Mouse (Mus musculus) MEL (cell line): ENCODE results near the gene Gria1. TPM values are rescaled to one million over a fixed set of nuclear protein-coding genes. Genes with fewer than 3 reads are reported as not detected.

Experiments used
- DNase-seq: peaks from one replicate; pipeline ENCODE4 v3.0.0; 2011; ENCODE audit warnings: low read depth, low spot score
- H3K27ac ChIP-seq: 2 replicates; pipeline ENCODE4 v1.5.1; 2012; ENCODE audit warnings: low read depth, mild to moderate bottlenecking, control low read depth, low read length, moderate library complexity; ENCODE audit not compliant: control insufficient read depth
- H3K27me3 ChIP-seq, 2 experiments: fragments of 150-350 bp in 1 of 2; sonication (generic) in 1 of 2; 2 replicates each; pipeline ENCODE4 v1.6.1; 2012; ENCODE audit warnings: low read length in 2 of 2, mild to moderate bottlenecking in 2 of 2, improper control_type of control experiment in 1 of 2, moderate library complexity in 1 of 2; ENCODE audit not compliant: insufficient read depth in 2 of 2, control insufficient read depth in 1 of 2
- H3K36me3 ChIP-seq, 2 experiments: 2 replicates each; pipeline ENCODE4 v1.6.1; 2012 to 2014; ENCODE audit warnings: low read length in 2 of 2, improper control_type of control experiment in 1 of 2, inconsistent platforms in 1 of 2, mild to moderate bottlenecking in 1 of 2; ENCODE audit not compliant: insufficient read depth in 2 of 2, control insufficient read depth in 1 of 2
- H3K4me1 ChIP-seq, 2 experiments: fragments of 150-350 bp in 1 of 2; sonication (generic) in 1 of 2; 2 replicates each; pipeline ENCODE4 v1.6.1; 2012; ENCODE audit warnings: low read length in 2 of 2, improper control_type of control experiment in 1 of 2, mild to moderate bottlenecking in 1 of 2; ENCODE audit not compliant: insufficient read depth in 2 of 2, control insufficient read depth in 1 of 2
- H3K4me3 ChIP-seq, 2 experiments: fragments of 150-350 bp in 1 of 2; sonication (generic) in 1 of 2; 2 replicates each; pipeline ENCODE4 v1.5.1; 2012; ENCODE audit warnings: low read depth in 2 of 2, low read length in 2 of 2, mild to moderate bottlenecking in 2 of 2, moderate library complexity in 2 of 2, control low read depth in 1 of 2, improper control_type of control experiment in 1 of 2; ENCODE audit not compliant: control insufficient read depth in 1 of 2, insufficient read depth in 1 of 2
- H3K79me2 ChIP-seq: 2 replicates; pipeline ENCODE4 v1.6.1; 2012; ENCODE audit warnings: mild to moderate bottlenecking, low read length, moderate library complexity; ENCODE audit not compliant: control insufficient read depth, poor library complexity, insufficient read depth
- H3K9ac ChIP-seq: 2 replicates; pipeline ENCODE4 v1.6.1; 2012; ENCODE audit warnings: low read depth, mild to moderate bottlenecking, control low read depth, low read length, moderate library complexity; ENCODE audit not compliant: control insufficient read depth, poor library complexity, severe bottlenecking
- H3K9me3 ChIP-seq: fragments of 150-350 bp; sonication (generic); replicated peaks from 2 replicates; pipeline ENCODE4 v1.6.1; 2012; ENCODE audit warnings: mild to moderate bottlenecking, low read length, improper control_type of control experiment, moderate library complexity; ENCODE audit not compliant: insufficient read depth
- BHLHE40 ChIP-seq: IDR thresholded peaks from 2 replicates; pipeline ENCODE4 v1.6.1; 2012; ENCODE audit warnings: low read depth, mild to moderate bottlenecking, inconsistent platforms, low read length, improper control_type of control experiment, borderline replicate concordance
- CTCF ChIP-seq, 3 experiments: IDR thresholded peaks in 2 of 3; conservative IDR thresholded peaks in 1 of 3; 2 replicates each; pipeline ENCODE4 v1.5.1; 2011 to 2012; ENCODE audit warnings: low read length in 3 of 3, low read depth in 2 of 3, mild to moderate bottlenecking in 2 of 3, improper control_type of control experiment in 1 of 3, inconsistent platforms in 1 of 3, mixed read lengths in 1 of 3, moderate library complexity in 1 of 3; ENCODE audit not compliant: control insufficient read depth in 1 of 3, insufficient read depth in 1 of 3, poor library complexity in 1 of 3, severe bottlenecking in 1 of 3
- E2F4 ChIP-seq: IDR thresholded peaks from 2 replicates; pipeline ENCODE4 v1.6.1; 2011; ENCODE audit warnings: low read depth, low read length, improper control_type of control experiment, borderline replicate concordance
- EP300 ChIP-seq, 2 experiments: IDR thresholded peaks; 2 replicates each; pipeline ENCODE4 v1.6.1; 2011; ENCODE audit warnings: improper control_type of control experiment in 2 of 2, low read length in 2 of 2, low read depth in 1 of 2, mild to moderate bottlenecking in 1 of 2
- GATA1 ChIP-seq: IDR thresholded peaks from 2 replicates; pipeline ENCODE4 v1.6.1; 2011; ENCODE audit warnings: low read depth, low read length, improper control_type of control experiment
- HCFC1 ChIP-seq: IDR thresholded peaks from 2 replicates; pipeline ENCODE4 v1.6.1; 2012; ENCODE audit warnings: low read depth, mild to moderate bottlenecking, inconsistent platforms, low read length, improper control_type of control experiment, moderate library complexity
- JUND ChIP-seq: IDR thresholded peaks from 2 replicates; pipeline ENCODE4 v1.6.1; 2011; ENCODE audit warnings: low read depth, mild to moderate bottlenecking, improper control_type of control experiment, low read length
- MAFK ChIP-seq: IDR thresholded peaks from 2 replicates; pipeline ENCODE4 v1.6.1; 2011; ENCODE audit warnings: low read depth, mild to moderate bottlenecking, low read length, improper control_type of control experiment, borderline replicate concordance
- MYB ChIP-seq: IDR thresholded peaks from 2 replicates; pipeline ENCODE4 v1.6.1; 2011; ENCODE audit warnings: mild to moderate bottlenecking, low read depth, low read length, improper control_type of control experiment
- MYC ChIP-seq: IDR thresholded peaks from 2 replicates; pipeline ENCODE4 v1.6.1; 2011; ENCODE audit warnings: low read depth, mild to moderate bottlenecking, low read length, improper control_type of control experiment, moderate library complexity
- NELFE ChIP-seq: IDR thresholded peaks from 2 replicates; pipeline ENCODE4 v1.6.1; 2011; ENCODE audit warnings: low read depth, low read length, improper control_type of control experiment
- POLR2AphosphoS2 ChIP-seq: IDR thresholded peaks from 2 replicates; pipeline ENCODE4 v1.6.1; 2011; ENCODE audit warnings: low read length, improper control_type of control experiment
- RCOR1 ChIP-seq: IDR thresholded peaks from 2 replicates; pipeline ENCODE4 v1.6.1; 2012; ENCODE audit warnings: low read depth, mild to moderate bottlenecking, inconsistent platforms, low read length, improper control_type of control experiment
- TAL1 ChIP-seq: IDR thresholded peaks from 2 replicates; pipeline ENCODE4 v1.6.1; 2012; ENCODE audit warnings: mild to moderate bottlenecking, inconsistent platforms, low read length, moderate library complexity, mixed read lengths
- TBP ChIP-seq: IDR thresholded peaks from 2 replicates; pipeline ENCODE4 v1.8.0; 2011; ENCODE audit warnings: low read depth, low read length, improper control_type of control experiment
- TCF12 ChIP-seq: IDR thresholded peaks from 2 replicates; pipeline ENCODE4 v1.6.1; 2014; ENCODE audit warnings: low read depth, mild to moderate bottlenecking, inconsistent platforms, low read length, improper control_type of control experiment, moderate library complexity
- USF2 ChIP-seq, 2 experiments: IDR thresholded peaks; 2 replicates each; pipeline ENCODE4 v1.6.1; 2011 to 2012; ENCODE audit warnings: improper control_type of control experiment in 2 of 2, low read length in 2 of 2, borderline replicate concordance in 1 of 2, inconsistent platforms in 1 of 2, low read depth in 1 of 2, mild to moderate bottlenecking in 1 of 2; ENCODE audit not compliant: insufficient read depth in 1 of 2
- ZC3H11A ChIP-seq: IDR thresholded peaks from 2 replicates; pipeline ENCODE4 v1.6.1; 2012; ENCODE audit warnings: low read depth, mild to moderate bottlenecking, inconsistent platforms, low read length, improper control_type of control experiment
- ZKSCAN1 ChIP-seq: IDR thresholded peaks from 2 replicates; pipeline ENCODE4 v1.6.1; 2012; ENCODE audit warnings: low read depth, mild to moderate bottlenecking, inconsistent platforms, low read length, improper control_type of control experiment, moderate library complexity
- ZMIZ1 ChIP-seq: IDR thresholded peaks from 2 replicates; pipeline ENCODE4 v1.6.1; 2012; ENCODE audit warnings: low read depth, mild to moderate bottlenecking, inconsistent platforms, low read length, improper control_type of control experiment, moderate library complexity
- ZNF384 ChIP-seq: IDR thresholded peaks from 2 replicates; pipeline ENCODE4 v1.6.1; 2012; ENCODE audit warnings: low read depth, mild to moderate bottlenecking, inconsistent platforms, low read length, improper control_type of control experiment
- polyA plus RNA-seq, 2 experiments: library from polyadenylated mRNA; stranded (reverse) in 1 of 2; unstranded in 1 of 2; fragments of >175 nt in 1 of 2; fragments of >200 nt in 1 of 2; gene quantifications; 2 replicates each; pipeline versions ENCODE4 v1.2.1 to v1.2.4; 2012; ENCODE audit warnings: low replicate concordance in 2 of 2, low read depth in 1 of 2; ENCODE audit not compliant: insufficient read length in 2 of 2, insufficient read depth in 1 of 2, missing spikeins in 1 of 2
- total RNA-seq: library from RNA; depleted of rRNA; stranded (reverse); fragments of 300-350 nt; gene quantifications from 2 replicates; pipeline ENCODE4 v1.2.3, GENCODE M21; 2012

The Gria1 gene
- total and polyA plus RNA-seq, 3 experiments: not detected

GRCm38 (mm10) chr11:57162931-57163330, 151.7 kb downstream of the Gria1 start:
- Histone ChIP-seq H3K4me1 (no peaks in the 10 kb centered on the region), H3K9me3 (no peaks in the 10 kb centered on the region), H3K79me2 (no peaks in the 10 kb centered on the region), H3K27ac (no peak overlapping the region), H3K36me3 (no peaks in the 10 kb centered on the region), H3K27me3 (no peaks in the 10 kb centered on the region), H3K4me3 (no peak overlapping the region), H3K9ac (no peak overlapping the region)
- TF ChIP-seq RCOR1 (no peak), HCFC1 (no peak)
- DNase-seq: no peak

DNA sequence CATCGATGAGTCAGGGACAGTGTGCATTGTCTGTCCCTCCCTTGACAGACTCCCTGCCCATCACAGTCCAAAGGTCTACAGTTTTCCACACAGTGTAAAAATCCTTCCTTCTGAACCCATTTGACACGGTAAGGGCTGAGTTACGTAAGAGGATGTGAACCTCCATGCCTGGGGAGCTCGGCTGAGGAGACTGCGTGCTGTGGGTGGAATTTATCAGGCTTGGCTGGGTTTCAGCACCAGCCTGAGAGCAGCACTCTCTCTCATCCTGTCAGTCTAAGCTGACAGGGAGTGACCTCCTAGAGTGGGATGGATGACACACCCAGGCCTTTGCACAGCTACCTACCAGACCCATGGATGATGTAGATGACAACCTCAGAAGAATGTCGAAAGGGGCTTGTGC, 158.9 kb downstream of the Gria1 start:
- no peaks in the 10 kb centered on the region for H3K9me3 ChIP-seq
- no peaks in the 10 kb centered on the region for H3K36me3 ChIP-seq
- TF ChIP-seq NELFE (no peak), RCOR1 (no peak), TBP (no peak)
- no peaks in the 10 kb centered on the region for H3K79me2 ChIP-seq
- no peak overlapping the region for H3K4me3 ChIP-seq
- H3K9ac ChIP-seq: no peak overlapping the region
- no peaks in the 10 kb centered on the region for H3K4me1 ChIP-seq
- H3K27me3 ChIP-seq: no peaks in the 10 kb centered on the region
- DNase-seq: no peak
- H3K27ac ChIP-seq: no peak overlapping the region

- H3K79me2 ChIP-seq: no peaks in the 10 kb centered on the region
- no peaks in the 10 kb centered on the region for H3K4me1 ChIP-seq
- no peaks in the 10 kb centered on the region for H3K36me3 ChIP-seq
- no peak overlapping the region for H3K4me3 ChIP-seq
- no peak overlapping the region for H3K9ac ChIP-seq
- H3K9me3 ChIP-seq: no peaks in the 10 kb centered on the region
- H3K27ac ChIP-seq: no peak overlapping the region
- DNase-seq: no peak
- TF ChIP-seq BHLHE40: no peak
- TF ChIP-seq EP300 (IDR thresholded peaks at IDR 0.05; ENCODE audit: low read depth in 1 of 2, low read length in 2 of 2): no peak
- TF ChIP-seq MYC: no peak
- TF ChIP-seq E2F4: no peak
- TF ChIP-seq NELFE: no peak
- no peak for TF ChIP-seq TCF12
- no peak for TF ChIP-seq ZMIZ1
- no peaks in the 10 kb centered on the region for H3K27me3 ChIP-seq
Measured at GRCm38 (mm10) chr11:57174165-57174564, 163.0 kb downstream of the Gria1 start.

DNA sequence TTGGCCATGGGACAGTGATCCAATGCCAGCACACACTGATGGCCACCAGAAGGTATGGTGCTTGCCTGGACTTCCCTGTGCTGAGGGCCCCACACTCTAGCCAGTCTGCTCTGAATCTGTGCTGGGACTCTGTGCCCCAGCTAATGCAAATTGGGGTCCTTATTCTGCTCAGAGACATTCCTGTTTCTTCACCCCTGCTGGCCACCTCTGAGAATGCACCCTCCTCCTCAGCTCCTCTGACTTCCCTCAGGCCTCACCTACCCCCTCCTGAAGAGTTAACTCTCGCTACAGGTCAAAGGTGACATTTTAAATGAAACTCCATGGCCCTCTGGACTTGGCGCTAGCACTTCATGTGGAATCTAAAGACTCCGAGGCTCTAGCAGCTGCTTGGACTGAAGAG, 165.4 kb downstream of the Gria1 start:
- Histone ChIP-seq H3K4me3 (no peak overlapping the region), H3K9me3 (no peaks in the 10 kb centered on the region), H3K36me3 (no peaks in the 10 kb centered on the region), H3K9ac (no peak overlapping the region), H3K79me2 (no peaks in the 10 kb centered on the region), H3K4me1 (no peaks in the 10 kb centered on the region), H3K27ac (no peak overlapping the region), H3K27me3 (no peaks in the 10 kb centered on the region)
- DNase-seq: no peak
- TF ChIP-seq TAL1 (no peak), USF2 (IDR thresholded peaks at IDR 0.05; ENCODE audit: borderline replicate concordance in 1 of 2, insufficient read depth in 1 of 2, low read depth in 1 of 2, low read length in 2 of 2) (no peak), JUND (no peak), TBP (no peak), GATA1 (no peak), ZNF384 (no peak), ZC3H11A (no peak), RCOR1 (no peak), CTCF (IDR thresholded peaks at IDR 0.05 in 2 of 3, conservative IDR thresholded peaks at IDR 0.05 in 1 of 3; ENCODE audit: control insufficient read depth in 1 of 3, insufficient read depth in 1 of 3, low read depth in 2 of 3, low read length in 3 of 3, poor library complexity in 1 of 3, severe bottlenecking in 1 of 3) (no peak), ZKSCAN1 (no peak), MAFK (no peak), POLR2AphosphoS2 (no peak), MYB (no peak), TCF12 (no peak)
